Mouse (Mus musculus): Measurements from ENCODE around the gene Mroh8.

Mroh8 gene

DNA sequence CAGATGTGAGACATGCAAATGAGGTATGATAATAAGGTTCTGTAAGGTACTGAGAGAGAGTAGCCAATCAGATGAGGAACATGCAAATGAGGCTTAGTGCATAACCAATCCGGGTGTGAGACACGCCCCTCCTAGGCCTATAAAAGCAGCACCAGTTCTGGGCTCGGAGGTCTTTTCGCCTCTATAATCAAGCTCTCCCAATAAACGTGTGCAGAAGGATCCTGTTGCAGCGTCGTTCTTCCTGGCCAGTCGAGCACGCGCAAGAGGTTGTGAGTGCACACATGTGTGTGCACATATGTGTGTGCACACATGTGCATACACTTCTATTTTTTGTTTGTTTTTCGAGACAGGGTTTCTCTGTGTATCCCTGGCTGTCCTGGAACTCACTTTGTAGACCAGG, 80.9 kb downstream of the Mroh8 start:
- CTCF ChIA-PET = interaction anchor here (0.6 kb wide), 1 partner anchor 63 kb away, joined by 7 read pairs; the partner anchor contains the start of gene Samhd1

- CTCF ChIA-PET = no interaction called here
These were observed 88.7 kb downstream of the Mroh8 start for GRCm38 (mm10) chr2:157190651-157191050.

DNA sequence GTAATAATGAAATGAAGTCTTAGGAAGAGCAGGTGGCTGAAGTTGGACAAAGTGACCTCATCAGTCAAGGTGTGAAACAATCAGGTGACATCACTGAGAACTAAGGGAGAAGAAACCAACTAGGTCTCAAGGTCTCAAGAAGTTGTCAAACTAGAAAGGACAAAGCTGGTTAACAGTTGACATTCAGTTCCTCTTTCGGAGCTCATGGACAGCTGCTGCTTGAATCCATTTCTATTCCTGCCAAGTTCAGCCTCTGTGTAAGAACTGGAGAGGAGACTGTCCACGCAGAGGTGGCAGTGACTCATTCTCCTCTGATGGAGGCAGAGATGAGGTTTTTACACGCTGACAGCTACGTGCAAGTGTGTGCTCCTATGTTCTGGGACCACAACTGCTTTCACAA, 92.1 kb downstream of the Mroh8 start:
- CTCF ChIA-PET = no interaction called here

DNA sequence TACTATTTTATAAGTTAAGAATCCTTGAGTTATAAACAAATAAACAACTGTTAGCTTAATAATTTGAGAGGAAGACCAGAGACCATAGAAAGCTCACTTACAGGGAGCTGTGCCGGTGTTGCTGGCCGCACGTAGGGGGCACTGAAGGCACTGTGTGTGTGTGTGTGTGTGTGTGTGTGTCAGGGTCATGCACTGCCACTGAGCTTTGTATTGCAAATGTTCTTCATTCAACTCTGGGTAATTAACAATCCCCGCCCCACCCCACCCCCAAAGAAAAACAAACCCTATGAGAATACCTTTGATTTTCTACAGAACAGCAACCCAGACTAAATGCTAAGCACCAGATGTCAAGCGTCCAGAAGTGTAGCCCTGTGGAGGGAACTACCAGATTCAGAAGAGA, 92.8 kb downstream of the Mroh8 start:
- CTCF ChIA-PET = no interaction called here

GRCm38 (mm10) chr2:157185022-157185660, 94.2 kb downstream of the Mroh8 start:
- CTCF ChIA-PET = no interaction called here

DNA sequence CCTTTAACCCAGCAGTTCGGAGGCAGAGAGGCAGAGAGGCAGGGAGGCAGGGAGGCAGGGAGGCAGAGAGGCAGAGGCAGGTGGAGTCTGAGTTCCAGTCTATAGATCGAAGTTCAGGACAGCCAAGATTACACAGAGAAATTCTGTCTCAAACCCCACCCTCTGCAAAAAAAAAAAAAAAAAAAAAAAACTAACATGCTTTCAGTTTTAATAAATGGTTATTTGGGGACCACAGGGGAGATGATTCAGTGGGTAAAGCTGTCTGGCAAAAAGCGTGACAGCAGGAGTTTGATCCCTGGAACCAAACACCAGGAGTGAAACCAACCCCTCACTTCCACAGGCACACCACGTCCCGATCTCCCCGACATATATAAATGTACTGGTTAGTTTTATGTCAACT, 101.2 kb downstream of the Mroh8 start:
- CTCF ChIA-PET = no interaction called here

DNA sequence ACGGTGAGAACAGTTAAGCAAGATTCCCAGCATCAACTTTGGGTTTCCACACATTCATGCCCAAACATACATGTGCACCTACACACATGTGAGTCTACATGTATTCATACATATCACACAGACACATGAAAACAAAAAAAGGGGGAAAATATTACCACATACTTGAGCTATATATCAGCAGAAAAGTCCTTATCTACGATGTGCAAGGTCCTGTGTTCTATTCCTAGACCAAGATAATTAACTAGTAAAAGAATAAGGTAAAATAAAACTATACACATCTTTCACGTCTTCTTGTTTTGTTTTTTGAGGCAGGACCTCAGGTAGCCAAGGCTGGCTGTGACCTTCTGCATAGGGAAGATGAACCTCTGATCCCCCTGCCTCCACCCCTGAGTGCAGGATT, 103.1 kb downstream of the Mroh8 start:
- CTCF ChIA-PET = no interaction called here

GRCm38 (mm10) chr2:157174416-157174815, 104.9 kb downstream of the Mroh8 start:
- CTCF ChIA-PET = interaction anchor here (0.6 to 0.8 kb wide), 2 partner anchors 45 to 189 kb away, joined by 3 to 4 read pairs; no protein-coding TSS in a partner anchor

DNA sequence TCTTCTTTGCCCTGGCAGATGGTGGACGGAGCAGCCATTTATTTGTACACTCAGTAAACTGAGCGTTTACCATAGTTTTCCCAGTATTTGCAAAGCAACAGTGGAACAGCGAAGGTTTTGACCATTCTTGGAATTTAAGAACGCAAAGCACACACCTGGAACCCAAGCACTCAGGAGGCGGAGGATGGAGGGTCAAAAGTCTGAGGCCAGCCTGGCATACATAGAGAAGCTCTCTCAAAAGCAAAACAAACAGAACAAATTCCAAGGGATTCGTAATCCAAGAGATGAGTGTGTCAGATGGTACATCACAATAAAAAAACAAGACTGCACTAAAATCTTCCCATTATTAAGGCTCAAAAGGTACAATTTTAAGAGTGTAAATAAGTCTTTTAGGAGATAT, 105.8 kb downstream of the Mroh8 start:
- CTCF ChIA-PET = interaction anchor here (0.6 kb wide), 1 partner anchor 188 kb away, joined by 3 read pairs; no protein-coding TSS in a partner anchor

DNA sequence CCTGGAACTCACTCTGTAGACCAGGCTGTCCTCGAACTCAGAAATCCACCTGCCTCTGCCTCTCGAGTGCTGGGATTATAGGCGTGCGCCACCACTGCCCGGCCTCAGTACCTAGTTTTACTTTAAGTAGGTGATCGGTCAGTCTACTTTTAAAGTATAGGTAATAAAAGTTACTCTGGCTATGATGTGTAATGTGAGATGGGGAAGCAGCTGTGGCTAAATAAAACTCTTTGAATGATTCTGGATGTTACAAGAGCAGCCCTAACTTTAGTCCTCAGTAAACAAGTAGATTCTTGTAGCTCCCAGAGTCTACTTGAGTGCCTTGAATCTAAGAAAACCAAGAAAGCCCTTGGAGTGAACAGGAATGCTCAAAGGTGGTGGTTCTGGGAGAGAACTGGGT, 106.4 kb downstream of the Mroh8 start:
- CTCF ChIA-PET = no interaction called here

GRCm38 (mm10) chr2:157170626-157171025, 108.7 kb downstream of the Mroh8 start:
- CTCF ChIA-PET = no interaction called here

GRCm38 (mm10) chr2:157170166-157170565, 109.2 kb downstream of the Mroh8 start:
- CTCF ChIA-PET = no interaction called here

DNA sequence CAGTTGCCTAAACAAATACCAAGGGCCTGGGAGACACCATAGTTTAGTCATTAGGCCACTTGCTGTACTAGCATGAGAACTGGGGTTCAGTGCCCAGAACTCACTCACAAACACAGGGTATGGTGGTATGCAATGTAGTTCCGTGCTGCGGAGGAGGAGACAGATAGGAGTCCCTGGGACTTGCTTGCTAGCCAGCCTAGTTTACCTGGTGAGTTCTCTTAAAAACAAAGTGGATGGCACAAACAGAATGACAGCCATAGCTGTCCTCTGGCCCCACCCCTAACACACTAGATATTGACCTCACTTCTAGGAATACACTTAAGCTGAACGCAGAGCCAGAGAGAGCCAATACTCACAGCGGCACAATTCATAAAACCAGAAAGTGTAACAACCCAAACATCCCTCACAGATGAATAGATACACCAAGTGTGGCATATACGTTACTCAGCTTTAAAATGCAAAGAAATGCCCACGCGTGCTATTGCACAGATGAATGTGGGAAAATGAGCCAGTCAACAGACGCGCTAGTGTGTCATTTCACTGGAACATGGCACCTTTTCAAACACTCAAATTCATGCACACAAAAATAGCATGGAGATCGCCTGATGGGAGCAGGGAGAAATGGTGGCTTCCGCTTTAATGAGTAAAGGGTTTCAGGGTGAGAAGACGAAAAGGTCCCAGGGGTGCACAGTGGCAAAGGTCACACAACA, 112.8 kb downstream of the Mroh8 start:
- CTCF ChIA-PET = no interaction called here

DNA sequence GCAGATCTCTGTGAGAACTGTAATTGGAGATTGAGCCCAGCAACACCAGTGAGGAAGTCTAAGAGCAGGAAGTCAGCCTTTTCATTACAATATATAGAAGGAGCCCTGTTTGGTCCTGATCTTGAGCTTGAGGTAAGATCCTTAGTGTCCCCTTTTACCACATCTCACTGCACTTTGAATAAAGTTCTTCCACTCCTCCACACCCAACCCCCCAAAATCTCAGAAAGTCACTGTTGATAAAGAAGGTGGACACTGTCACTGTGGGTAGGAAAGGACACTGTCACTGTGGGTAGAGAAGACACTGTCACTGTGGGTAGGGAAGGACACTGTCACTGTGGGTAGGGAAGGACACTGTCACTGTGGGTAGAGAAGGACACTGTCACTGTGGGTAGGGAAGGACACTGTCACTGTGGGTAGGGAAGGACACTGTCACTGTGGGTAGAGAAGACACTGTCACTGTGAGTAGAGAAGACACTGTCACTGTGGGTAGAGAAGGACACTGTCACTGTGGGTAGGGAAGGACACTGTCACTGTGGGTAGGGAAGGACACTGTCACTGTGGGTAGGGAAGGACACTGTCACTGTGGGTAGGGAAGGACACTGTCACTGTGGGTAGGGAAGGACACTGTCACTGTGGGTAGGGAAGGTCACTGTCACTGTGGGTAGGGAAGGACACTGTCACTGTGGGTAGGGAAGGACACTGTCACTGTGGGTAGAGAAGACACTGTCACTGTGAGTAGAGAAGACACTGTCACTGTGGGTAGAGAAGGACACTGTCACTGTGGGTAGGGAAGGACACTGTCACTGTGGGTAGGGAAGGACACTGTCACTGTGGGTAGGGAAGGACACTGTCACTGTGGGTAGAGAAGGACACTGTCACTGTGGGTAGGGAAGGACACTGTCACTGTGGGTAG, 113.8 kb downstream of the Mroh8 start:
- CTCF ChIA-PET = interaction anchor here (0.6 kb wide), 1 partner anchor 15 kb away, joined by 3 read pairs; no protein-coding TSS in a partner anchor

GRCm38 (mm10) chr2:157164101-157164500, 115.2 kb downstream of the Mroh8 start:
- CTCF ChIA-PET = no interaction called here
